Comparison of ENCODE assay signal across 8 mouse cellular contexts in genomic region chr4:45527562-45528354, GRCm38 (mm10). TPM values are rescaled to one million over a fixed set of nuclear protein-coding genes. Genes with fewer than 3 reads are reported as not detected.
DNase-seq lines count a peak whose midpoint lies in the region; ATAC-seq and TF ChIP-seq lines count a peak whose summit lies in the region.

No protein-coding gene starts in this region.

- H3K27ac ChIP-seq in forebrain, embryonic 12.5 days = no peak overlapping the region
- H3K27ac ChIP-seq in kidney, adult 2 months (ENCODE audit: insufficient read depth, low read depth, low read length) = peak overlapping the region; percentile 91

- no peak for TF ChIP-seq POLR2A in lung, adult 2 months (IDR thresholded peaks at IDR 0.05; ENCODE audit: borderline replicate concordance, extremely low read depth, low read depth, low read length)
- no peak for TF ChIP-seq POLR2A in kidney, adult 2 months (IDR thresholded peaks at IDR 0.05; ENCODE audit: low read depth, low read length)

- peak overlapping the region; percentile 89 for H3K9ac ChIP-seq in forebrain, embryonic 12.5 days

- peaks cover 19% of the 10 kb centered on the region for H3K4me1 ChIP-seq in lung, adult 2 months (ENCODE audit: control insufficient read depth, insufficient read depth, low read length)
- H3K4me1 ChIP-seq in forebrain, embryonic 12.5 days = peaks cover 71% of the 10 kb centered on the region
- peaks cover 43% of the 10 kb centered on the region for H3K4me1 ChIP-seq in kidney, adult 2 months (ENCODE audit: control insufficient read depth, insufficient read depth, low read length)

- H3K4me3 ChIP-seq in lung, adult 2 months (replicated peaks; ENCODE audit: extremely low read depth, low read depth, low read length) = peak overlapping the region; percentile 66
- H3K4me3 ChIP-seq in forebrain, embryonic 12.5 days (replicated peaks) = peak overlapping the region; percentile 78
- H3K4me3 ChIP-seq in kidney, adult 2 months (ENCODE audit: insufficient read depth, low read depth, low read length) = peak overlapping the region; percentile 89

- H3K27me3 ChIP-seq in forebrain, embryonic 12.5 days = peaks cover 14% of the 10 kb centered on the region; the same call in 1 of the 2 replicates
- H3K27me3 ChIP-seq in kidney, adult 2 months (replicated peaks; ENCODE audit: control insufficient read depth, insufficient read depth, low read length) = no peaks in the 10 kb centered on the region

- 76% methylated on average over 2 of the region's 2 CpGs for WGBS in lung, adult 2 months
- 94% methylated on average over 2 of the region's 2 CpGs for WGBS in forebrain, embryonic 12.5 days
- WGBS in kidney, adult 2 months = 53% methylated on average over 2 of the region's 2 CpGs

- peak; percentile 46; the same call in 1 of the 2 replicates for TF ChIP-seq CTCF in lung, adult 2 months (IDR thresholded peaks at IDR 0.05; ENCODE audit: insufficient read depth, low read length)
- TF ChIP-seq CTCF in kidney, adult 2 months (conservative IDR thresholded peaks at IDR 0.05; ENCODE audit: insufficient read depth, insufficient read length, low read depth, low read length) = peak; percentile 53

- peak overlapping the region; percentile 87 for H3K4me2 ChIP-seq in forebrain, embryonic 12.5 days

- DNase-seq in lung, adult 2 months = no peak
- DNase-seq in lung, postnatal 25 days (ENCODE audit: low spot score) = no peak
- DNase-seq in kidney, adult 2 months = peak; percentile 67
- DNase-seq in lung, postnatal 36 days = peak; percentile 68
- DNase-seq in urinary bladder, postnatal 4 days (ENCODE audit: low spot score in 2 of 2) = no peak
- DNase-seq in cerebellum, adult 9-10 months = no peak

- H3K36me3 ChIP-seq in forebrain, embryonic 12.5 days (replicated peaks) = no peaks in the 10 kb centered on the region
- no peaks in the 10 kb centered on the region for H3K36me3 ChIP-seq in kidney, adult 2 months (ENCODE audit: control insufficient read depth, insufficient read depth, low read length)

- ATAC-seq in forebrain, embryonic 12.5 days (ENCODE audit: low FRiP score) = no peak
- ATAC-seq in cerebellum, adult (ENCODE audit: insufficient number of reproducible peaks, low FRiP score, low TSS enrichment) = no peak

- H3K9me3 ChIP-seq in forebrain, embryonic 12.5 days = no peaks in the 10 kb centered on the region

RNA-seq across cellular contexts. Expression of gene Shb, which starts 4.5 kb away (rescaled TPM):
- 36.2 and 37.7 TPM in 2 replicates for polyA plus RNA-seq in lung, adult 2 months (2012; rRNA removed)
- 10.4 and 13.6 TPM in 2 replicates for polyA plus RNA-seq in forebrain, embryonic 12.5 days (2016; fragmentation: Nextera tagmentation; extraction: Ambion mirVana)
- 57.1 and 59.4 TPM in 2 replicates for polyA plus RNA-seq in kidney, adult 2 months (2012; rRNA removed)

Comparison
In these comparisons a context has a peak if more than half of its experiments do, and no peak if none do; other contexts are left out.
1. DNase-seq: peak in kidney, adult 2 months (single experiment) and lung, postnatal 36 days (single experiment); none in lung, adult 2 months (single experiment), lung, postnatal 25 days (single experiment), urinary bladder, postnatal 4 days (0 of 2) and cerebellum, adult 9-10 months (single experiment).
2. Peak in every context shown above with its lines, with median percentiles within 50 percentile points of each other: H3K4me3 ChIP-seq.